Comparison of ENCODE assay signal across 24 mouse cellular contexts in genomic region chr7:76551860-76552259, GRCm38 (mm10).
DNase-seq lines count a peak whose midpoint lies in the region; ATAC-seq lines count a peak whose summit lies in the region.
"Had no signal": no experiment of that assay in that cellular context is flagged by ENCODE, and none has a peak within 500 bp of the region (broad histone marks: within the 10 kb centered on the region; RNA-seq: fewer than 3 reads in every experiment).

No protein-coding gene starts in this region.

- no peaks in the 10 kb centered on the region for H3K4me1 ChIP-seq in kidney, embryonic 14.5 days (ENCODE audit: control insufficient read depth, insufficient read depth, low read length)
- H3K4me1 ChIP-seq in limb, embryonic 11.5 days (ENCODE audit: control insufficient read depth, insufficient read depth, low read length), result 0 out of 2 replicates have a peak, but pooled peaks cover 1% of the 10 kb centered on the region
- peaks cover 11% of the 10 kb centered on the region for H3K4me1 ChIP-seq in limb, embryonic 10.5 days
- H3K4me1 ChIP-seq: forebrain, embryonic 10.5 days; heart, embryonic 10.5 days; heart, embryonic 13.5 days; hindbrain, embryonic 12.5 days; hindbrain, embryonic 15.5 days had no signal

- no peaks in the 10 kb centered on the region for H3K27me3 ChIP-seq in kidney, embryonic 14.5 days (ENCODE audit: control insufficient read depth, insufficient read depth, low read length)
- no peaks in the 10 kb centered on the region for H3K27me3 ChIP-seq in limb, embryonic 11.5 days (ENCODE audit: control insufficient read depth, insufficient read depth, low read length)
- peaks cover 41% of the 10 kb centered on the region; the same call in 1 of the 2 replicates for H3K27me3 ChIP-seq in limb, embryonic 10.5 days (ENCODE audit: low read depth, poor library complexity, severe bottlenecking)
- H3K27me3 ChIP-seq: heart, embryonic 13.5 days; hindbrain, embryonic 12.5 days; hindbrain, embryonic 15.5 days had no signal

- no peak overlapping the region for H3K9ac ChIP-seq in kidney, embryonic 14.5 days (ENCODE audit: low read depth, low read length)
- H3K9ac ChIP-seq in limb, embryonic 11.5 days (ENCODE audit: low read length), result no peak overlapping the region
- H3K9ac ChIP-seq: forebrain, postnatal 0 days; heart, embryonic 13.5 days; hindbrain, embryonic 12.5 days; hindbrain, embryonic 15.5 days had no signal

- peak; percentile 6 for DNase-seq in embryo, embryonic 10 days (ENCODE audit: low spot score)
- DNase-seq in embryo, embryonic 10.5 days (ENCODE audit: low spot score), result no peak
- no peak for DNase-seq in kidney, postnatal 25 days
- DNase-seq in limb, embryonic 11.5 days (ENCODE audit: low spot score), result peak; percentile 24
- DNase-seq in limb, embryonic 10.5 days (ENCODE audit: low spot score), result no peak
- DNase-seq: adrenal gland, adult 8-10 months; adrenal gland, postnatal 25 days; cerebellum, adult 11-12 months; cerebellum, adult 8-10 months; cerebellum, postnatal 10 days; cerebellum, postnatal 36 days; forebrain, postnatal 0 days; gastrocnemius, postnatal 36 days; heart, adult 2 months; heart, postnatal 14 days; heart, postnatal 4 days had no signal

- H3K4me3 ChIP-seq in kidney, embryonic 14.5 days (ENCODE audit: low read length), result no peak overlapping the region
- no peak overlapping the region for H3K4me3 ChIP-seq in limb, embryonic 11.5 days (ENCODE audit: low read depth, low read length)
- H3K4me3 ChIP-seq in limb, embryonic 10.5 days, result no peak overlapping the region
- H3K4me3 ChIP-seq: forebrain, embryonic 10.5 days; heart, adult 2 months; heart, embryonic 10.5 days; heart, embryonic 13.5 days; hindbrain, embryonic 12.5 days; hindbrain, embryonic 15.5 days had no signal

- H3K4me2 ChIP-seq in kidney, embryonic 14.5 days (replicated peaks; ENCODE audit: low read depth, low read length), result no peak overlapping the region
- H3K4me2 ChIP-seq in limb, embryonic 11.5 days (ENCODE audit: low read depth, severe bottlenecking), result no peak overlapping the region
- H3K4me2 ChIP-seq: heart, embryonic 13.5 days; hindbrain, embryonic 12.5 days; hindbrain, embryonic 15.5 days had no signal

- no peaks in the 10 kb centered on the region for H3K36me3 ChIP-seq in kidney, embryonic 14.5 days (ENCODE audit: control insufficient read depth, insufficient read depth, low read length)
- H3K36me3 ChIP-seq in limb, embryonic 11.5 days (ENCODE audit: control insufficient read depth, insufficient read depth, low read length), result no peaks in the 10 kb centered on the region
- no peaks in the 10 kb centered on the region for H3K36me3 ChIP-seq in limb, embryonic 10.5 days
- H3K36me3 ChIP-seq: forebrain, embryonic 10.5 days; heart, embryonic 10.5 days; heart, embryonic 13.5 days; hindbrain, embryonic 12.5 days; hindbrain, embryonic 15.5 days had no signal

- ATAC-seq in kidney, embryonic 14.5 days (ENCODE audit: low FRiP score, low TSS enrichment), result peak; percentile 60; the same call in 1 of the 2 replicates
- ATAC-seq in limb, embryonic 11.5 days (ENCODE audit: insufficient number of reproducible peaks, low FRiP score, low TSS enrichment, low read depth), result no peak
- ATAC-seq: activated CD4-positive, CD25-positive, alpha-beta regulatory T cell, adult 4 months; forebrain, embryonic 14.5 days; forebrain, postnatal 0 days had no signal

- H3K27ac ChIP-seq in kidney, embryonic 14.5 days (ENCODE audit: low read depth, low read length), result no peak overlapping the region
- H3K27ac ChIP-seq in limb, embryonic 11.5 days (replicated peaks; ENCODE audit: low read depth, low read length), result no peak overlapping the region
- no peak overlapping the region for H3K27ac ChIP-seq in limb, embryonic 10.5 days
- H3K27ac ChIP-seq: forebrain, embryonic 10.5 days; heart, adult 2 months; heart, embryonic 10.5 days; heart, embryonic 13.5 days; hindbrain, embryonic 12.5 days; hindbrain, embryonic 15.5 days had no signal

- H3K9me3 ChIP-seq in kidney, embryonic 14.5 days (ENCODE audit: control insufficient read depth, low read length), result no peaks in the 10 kb centered on the region
- H3K9me3 ChIP-seq in limb, embryonic 11.5 days (ENCODE audit: control insufficient read depth, low read length), result no peaks in the 10 kb centered on the region
- H3K9me3 ChIP-seq in limb, embryonic 10.5 days (replicated peaks), result no peaks in the 10 kb centered on the region
- H3K9me3 ChIP-seq: forebrain, embryonic 10.5 days; heart, embryonic 10.5 days; heart, embryonic 13.5 days; hindbrain, embryonic 12.5 days; hindbrain, embryonic 15.5 days had no signal

- WGBS in kidney, embryonic 14.5 days, result 27% methylated on average over 3 of the region's 3 CpGs
- WGBS in limb, embryonic 11.5 days, result 50% methylated on average over 3 of the region's 3 CpGs
- 57% methylated on average over 3 of the region's 3 CpGs for WGBS in limb, embryonic 10.5 days

Comparison
In these comparisons a context has a peak if more than half of its experiments do, and no peak if none do; other contexts are left out.
1. DNase-seq: peak in embryo, embryonic 10 days (single experiment) and limb, embryonic 11.5 days (single experiment); none in embryo, embryonic 10.5 days (single experiment), kidney, postnatal 25 days (0 of 2) and limb, embryonic 10.5 days (single experiment).